Mouse (Mus musculus): ENCODE data around the gene Pan3. TPM values are rescaled to one million over a fixed set of nuclear protein-coding genes. Genes with fewer than 3 reads are reported as not detected.

Gene Pan3
- polyA plus RNA-seq, 1 experiment from 2014 or later = 29.9 TPM

DNA sequence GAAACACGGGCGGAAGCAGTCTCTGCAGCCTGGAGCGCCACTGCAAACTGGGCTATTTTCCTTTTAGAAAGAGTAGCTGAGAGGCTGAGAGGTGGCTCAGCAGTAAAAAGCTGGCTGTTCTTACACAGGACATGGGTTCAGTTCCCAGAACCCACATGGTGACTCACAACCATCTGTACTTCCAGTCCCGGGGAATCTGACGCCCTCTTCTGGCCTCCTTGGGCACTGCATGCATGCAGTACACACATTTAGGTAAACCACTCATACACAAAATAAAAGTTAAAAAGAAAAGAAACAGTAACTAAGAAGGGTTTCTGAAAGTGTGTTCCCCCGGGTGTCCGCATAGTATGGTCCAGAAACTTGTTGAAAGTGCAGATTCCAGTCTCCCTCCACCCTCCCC lies 149.2 kb downstream of the Pan3 start:
- Histone ChIP-seq H3K9me3 (ENCODE audit: low read length) (no peaks in the 10 kb centered on the region), H3K4me1 (ENCODE audit: insufficient read depth) (no peaks in the 10 kb centered on the region), H3K9ac (replicated peaks) (no peak overlapping the region), H3K36me3 (replicated peaks; ENCODE audit: insufficient read depth, low read length) (no peaks in the 10 kb centered on the region), H3K27me3 (ENCODE audit: insufficient read depth, low read length) (no peaks in the 10 kb centered on the region), H3K4me3 (ENCODE audit: low read depth, low read length) (no peak overlapping the region), H3K4me2 (ENCODE audit: low read depth, low read length) (no peak overlapping the region), H3K27ac (ENCODE audit: low read depth) (no peak overlapping the region)
- DNase-seq (no peak), ATAC-seq (no peak)
- 85% methylated on average over 7 of the region's 7 CpGs for WGBS (ENCODE audit: insufficient replicate concordance)
- no peak for TF ChIP-seq EP300 (IDR thresholded peaks at IDR 0.05; ENCODE audit: low read depth)
- peak; percentile 36 for TF ChIP-seq CTCF (IDR thresholded peaks at IDR 0.05; ENCODE audit: low read depth)

DNA sequence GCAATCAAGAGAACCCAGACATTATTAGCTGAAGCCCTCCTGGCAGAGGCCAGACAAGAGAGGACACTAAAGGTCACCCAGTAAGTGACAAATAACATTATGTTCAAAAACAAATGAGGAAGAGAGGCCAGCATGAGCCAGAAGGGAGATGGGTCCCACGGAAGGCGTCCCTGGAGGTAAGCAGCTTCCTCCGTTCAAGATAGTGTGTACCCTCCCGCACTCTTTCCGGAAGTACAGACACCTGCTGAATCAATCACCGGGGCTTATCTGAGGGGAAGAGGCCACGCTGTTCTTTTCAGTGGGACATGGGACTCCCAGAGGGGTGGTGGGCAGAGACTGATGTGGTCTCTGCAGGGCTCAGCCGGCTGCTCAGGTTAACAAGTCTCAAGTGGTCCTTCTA lies 149.7 kb downstream of the Pan3 start:
- no peak overlapping the region for H3K4me2 ChIP-seq (ENCODE audit: low read depth, low read length)
- DNase-seq (no peak), ATAC-seq (no peak)
- H3K27ac ChIP-seq (ENCODE audit: low read depth) = no peak overlapping the region
- H3K4me3 ChIP-seq (ENCODE audit: low read depth, low read length) = no peak overlapping the region
- H3K9me3 ChIP-seq (ENCODE audit: low read length) = no peaks in the 10 kb centered on the region
- no peaks in the 10 kb centered on the region for H3K27me3 ChIP-seq (ENCODE audit: insufficient read depth, low read length)
- no peaks in the 10 kb centered on the region for H3K4me1 ChIP-seq (ENCODE audit: insufficient read depth)
- no peak overlapping the region for H3K9ac ChIP-seq (replicated peaks)
- no peaks in the 10 kb centered on the region for H3K36me3 ChIP-seq (replicated peaks; ENCODE audit: insufficient read depth, low read length)
- WGBS (ENCODE audit: insufficient replicate concordance) = 72% methylated on average over 8 of the region's 8 CpGs
- TF ChIP-seq EP300 (IDR thresholded peaks at IDR 0.05; ENCODE audit: low read depth) (no peak), CTCF (IDR thresholded peaks at IDR 0.05; ENCODE audit: low read depth) (no peak)

DNA sequence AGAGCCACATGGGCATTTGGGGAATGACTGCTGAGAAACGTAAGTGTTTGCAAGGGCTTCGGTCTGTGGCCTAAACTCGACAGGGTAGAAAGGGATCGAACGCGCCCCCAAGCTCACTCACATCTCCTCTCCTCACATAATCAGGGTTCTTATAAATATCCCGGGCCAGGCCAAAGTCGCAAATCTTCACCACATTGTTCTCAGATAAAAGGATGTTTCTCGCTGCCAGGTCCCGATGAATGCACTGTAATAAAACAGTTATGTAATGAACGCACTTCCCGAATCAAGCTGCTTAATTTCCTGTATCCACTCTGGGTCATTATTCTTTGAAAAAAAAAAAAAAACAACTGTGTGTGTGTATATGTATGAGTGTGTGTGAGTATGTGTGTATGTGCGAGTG lies 150.2 kb downstream of the Pan3 start:
- H3K9ac ChIP-seq (replicated peaks) = no peak overlapping the region
- H3K36me3 ChIP-seq (replicated peaks; ENCODE audit: insufficient read depth, low read length) = no peaks in the 10 kb centered on the region
- no peak for ATAC-seq
- no peaks in the 10 kb centered on the region for H3K4me1 ChIP-seq (ENCODE audit: insufficient read depth)
- 84% methylated on average over 13 of the region's 13 CpGs for WGBS (ENCODE audit: insufficient replicate concordance)
- no peaks in the 10 kb centered on the region for H3K27me3 ChIP-seq (ENCODE audit: insufficient read depth, low read length)
- H3K4me3 ChIP-seq (ENCODE audit: low read depth, low read length) = no peak overlapping the region
- H3K27ac ChIP-seq (ENCODE audit: low read depth) = no peak overlapping the region
- DNase-seq = no peak
- no peak overlapping the region for H3K4me2 ChIP-seq (ENCODE audit: low read depth, low read length)
- no peaks in the 10 kb centered on the region for H3K9me3 ChIP-seq (ENCODE audit: low read length)
- TF ChIP-seq CTCF (IDR thresholded peaks at IDR 0.05; ENCODE audit: low read depth) = no peak
- TF ChIP-seq EP300 (IDR thresholded peaks at IDR 0.05; ENCODE audit: low read depth) = no peak

DNA sequence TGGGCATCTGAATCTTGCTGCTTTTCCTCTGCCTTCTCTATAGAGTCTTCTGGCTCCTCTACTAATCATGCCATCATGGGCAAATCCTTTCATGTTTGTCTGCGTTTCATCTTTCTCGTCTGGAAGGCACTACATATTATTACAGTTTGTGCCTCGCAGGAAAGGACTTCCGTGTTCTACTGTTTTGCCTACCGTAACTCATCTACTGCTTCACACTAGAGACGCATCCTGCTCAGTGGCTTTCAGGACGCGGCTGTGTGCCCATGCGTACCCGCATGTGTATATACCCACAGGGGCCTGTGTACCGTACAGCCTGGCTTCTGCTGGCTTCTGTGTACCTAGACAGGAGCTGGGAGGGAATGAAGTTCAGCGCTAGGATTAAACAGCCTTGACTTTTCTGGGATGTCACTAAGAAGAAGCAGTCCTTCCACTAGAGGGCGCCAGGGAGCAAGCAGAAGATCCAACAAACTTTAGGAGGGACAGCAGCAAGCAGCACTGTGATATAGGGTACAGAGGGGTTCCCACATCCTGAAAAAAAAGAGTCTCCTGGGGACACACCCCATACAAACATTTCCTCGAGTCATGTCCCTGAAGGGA lies 153.8 kb downstream of the Pan3 start:
- H3K36me3 ChIP-seq (replicated peaks; ENCODE audit: insufficient read depth, low read length) = no peaks in the 10 kb centered on the region
- no peak overlapping the region for H3K27ac ChIP-seq (ENCODE audit: low read depth)
- no peaks in the 10 kb centered on the region for H3K9me3 ChIP-seq (ENCODE audit: low read length)
- no peak overlapping the region for H3K4me3 ChIP-seq (ENCODE audit: low read depth, low read length)
- 32% methylated on average over 14 of the region's 14 CpGs for WGBS (ENCODE audit: insufficient replicate concordance)
- ATAC-seq (no peak), DNase-seq (peak; percentile 84)
- no peak overlapping the region for H3K9ac ChIP-seq (replicated peaks)
- no peaks in the 10 kb centered on the region for H3K4me1 ChIP-seq (ENCODE audit: insufficient read depth)
- no peak for TF ChIP-seq EP300 (IDR thresholded peaks at IDR 0.05; ENCODE audit: low read depth)
- TF ChIP-seq CTCF (IDR thresholded peaks at IDR 0.05; ENCODE audit: low read depth) = peak; percentile 91
- H3K27me3 ChIP-seq (ENCODE audit: insufficient read depth, low read length) = no peaks in the 10 kb centered on the region
- H3K4me2 ChIP-seq (ENCODE audit: low read depth, low read length) = peak overlapping the region; percentile 29; the same call in 1 of the 2 replicates

DNA sequence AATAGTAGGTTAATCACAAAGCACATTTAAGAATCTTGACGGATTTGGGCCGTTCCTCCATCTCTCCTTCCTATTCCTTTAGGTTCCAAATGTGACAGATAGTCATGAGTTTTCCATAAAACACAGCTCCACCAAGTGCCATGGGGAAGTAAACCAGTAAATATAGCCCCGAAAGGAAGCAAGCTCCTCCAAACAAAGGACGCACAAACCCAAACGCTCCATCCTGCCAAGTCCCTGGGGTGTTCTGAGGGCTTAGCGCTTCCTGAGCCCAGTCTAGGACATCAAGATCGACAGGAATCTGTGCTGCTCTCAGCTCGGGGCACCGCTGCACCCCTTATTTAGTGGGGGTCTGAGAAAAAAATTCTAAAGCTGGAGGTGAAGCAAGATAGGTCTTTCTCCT lies 154.7 kb downstream of the Pan3 start:
- 46% methylated on average over 9 of the region's 9 CpGs for WGBS (ENCODE audit: insufficient replicate concordance)
- Histone ChIP-seq H3K4me3 (ENCODE audit: low read depth, low read length) (no peak overlapping the region), H3K4me2 (ENCODE audit: low read depth, low read length) (no peak overlapping the region), H3K4me1 (ENCODE audit: insufficient read depth) (no peaks in the 10 kb centered on the region), H3K9ac (replicated peaks) (no peak overlapping the region), H3K27ac (ENCODE audit: low read depth) (no peak overlapping the region), H3K9me3 (ENCODE audit: low read length) (no peaks in the 10 kb centered on the region), H3K36me3 (replicated peaks; ENCODE audit: insufficient read depth, low read length) (no peaks in the 10 kb centered on the region), H3K27me3 (ENCODE audit: insufficient read depth, low read length) (no peaks in the 10 kb centered on the region)
- no peak for TF ChIP-seq EP300 (IDR thresholded peaks at IDR 0.05; ENCODE audit: low read depth)
- no peak for TF ChIP-seq CTCF (IDR thresholded peaks at IDR 0.05; ENCODE audit: low read depth)
- DNase-seq (no peak), ATAC-seq (no peak)

DNA sequence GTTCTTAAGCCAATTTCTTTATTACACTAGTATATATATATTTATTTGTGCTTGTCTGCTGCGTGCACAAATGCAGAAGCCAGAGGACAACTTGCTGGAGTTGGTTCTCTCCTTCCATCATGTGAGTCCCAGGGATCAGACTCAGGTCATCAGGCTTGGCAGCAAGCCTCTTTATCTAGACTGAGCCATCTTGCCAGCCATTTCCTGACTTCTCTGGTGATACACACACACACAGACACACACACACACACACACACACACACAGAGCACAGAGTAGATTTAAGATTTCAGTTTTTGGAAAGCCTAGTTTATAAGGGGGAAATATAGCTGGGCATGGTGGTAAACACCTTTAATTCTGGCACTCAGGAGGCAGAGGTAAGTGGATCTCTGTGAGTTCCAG lies 155.1 kb downstream of the Pan3 start:
- ATAC-seq (no peak), DNase-seq (no peak)
- Histone ChIP-seq H3K27ac (ENCODE audit: low read depth) (no peak overlapping the region), H3K27me3 (ENCODE audit: insufficient read depth, low read length) (no peaks in the 10 kb centered on the region), H3K4me1 (ENCODE audit: insufficient read depth) (no peaks in the 10 kb centered on the region), H3K36me3 (replicated peaks; ENCODE audit: insufficient read depth, low read length) (no peaks in the 10 kb centered on the region), H3K4me2 (ENCODE audit: low read depth, low read length) (no peak overlapping the region), H3K4me3 (ENCODE audit: low read depth, low read length) (no peak overlapping the region), H3K9ac (replicated peaks) (no peak overlapping the region), H3K9me3 (ENCODE audit: low read length) (no peaks in the 10 kb centered on the region)
- TF ChIP-seq CTCF (IDR thresholded peaks at IDR 0.05; ENCODE audit: low read depth) = no peak
- TF ChIP-seq EP300 (IDR thresholded peaks at IDR 0.05; ENCODE audit: low read depth) = no peak
- WGBS (ENCODE audit: insufficient replicate concordance) = 61% methylated on average over 1 of the region's 1 CpGs
